Mouse (Mus musculus) stomach, postnatal 0 days (tissue): ENCODE measurements around the gene P2rx5.

ENCODE experiments used
- CTCF ChIP-seq: IDR thresholded peaks from 2 replicates; pipeline ENCODE4 v1.5.1; 2016; ENCODE audit warnings: antibody characterized with exemption, low read depth, mild to moderate bottlenecking, moderate library complexity
- EP300 ChIP-seq: optimal IDR thresholded peaks from 2 replicates; pipeline ENCODE3; 2016; ENCODE audit warnings: antibody characterized with exemption

GRCm38 (mm10) chr11:73201021-73201420, 40.8 kb downstream of the P2rx5 start:
- TF ChIP-seq EP300 = no peak
- TF ChIP-seq CTCF = no peak
